ENCODE assay signal across 15 mouse cellular contexts in the genomic region with DNA sequence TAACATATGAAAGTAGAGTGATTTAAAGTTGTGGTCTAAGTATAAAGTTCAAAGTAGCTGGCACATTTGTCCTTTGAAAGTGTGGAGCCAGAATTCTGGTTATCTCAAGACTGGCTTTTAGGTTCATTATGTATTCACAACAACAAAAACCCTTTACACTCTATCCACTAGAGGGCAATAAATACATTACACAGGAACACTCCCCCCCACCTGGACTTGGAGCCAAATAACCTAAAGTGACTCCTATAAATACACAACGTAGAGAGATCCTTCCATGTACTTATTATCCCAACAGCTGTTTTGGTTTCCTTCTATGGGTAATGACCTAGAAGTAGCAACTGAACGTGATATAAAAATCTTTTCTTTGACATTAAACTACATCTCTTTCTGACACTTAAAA.
DNase-seq lines count a peak whose midpoint lies in the region; ATAC-seq and TF ChIP-seq lines count a peak whose summit lies in the region.
"Had no signal": no experiment of that assay in that cellular context is flagged by ENCODE, and none has a peak within 500 bp of the region (broad histone marks: within the 10 kb centered on the region; RNA-seq: fewer than 3 reads in every experiment).

No protein-coding gene starts in this region.

- H3K27ac ChIP-seq in left cerebral cortex, adult 2 months = no peak overlapping the region
- no peak overlapping the region for H3K27ac ChIP-seq in embryonic facial prominence, embryonic 14.5 days (replicated peaks; ENCODE audit: low read depth, low read length)
- H3K27ac ChIP-seq: hindbrain, embryonic 15.5 days; neural tube, embryonic 12.5 days had no signal

- H3K9ac ChIP-seq in embryonic facial prominence, embryonic 14.5 days (ENCODE audit: low read depth, low read length) = no peak overlapping the region
- H3K9ac ChIP-seq: heart, embryonic 12.5 days; hindbrain, embryonic 15.5 days; neural tube, embryonic 12.5 days had no signal

- intact Hi-C loops in left cerebral cortex, adult 2 months (cut with DNase I) = loop anchor here (5.0 to 10.0 kb wide), 2 partner anchors 1202 to 1239 kb away; no protein-coding TSS in a partner anchor
- intact Hi-C loops in left cerebral cortex, postnatal 10 days (cut with DNase I) = no loop called here

- H3K9me3 ChIP-seq in embryonic facial prominence, embryonic 14.5 days (ENCODE audit: control insufficient read depth, low read length) = no peaks in the 10 kb centered on the region
- H3K9me3 ChIP-seq: heart, embryonic 12.5 days; hindbrain, embryonic 15.5 days; neural tube, embryonic 12.5 days had no signal

- H3K4me1 ChIP-seq in embryonic facial prominence, embryonic 14.5 days (ENCODE audit: control insufficient read depth, insufficient read depth, low read length) = no peaks in the 10 kb centered on the region
- H3K4me1 ChIP-seq: heart, embryonic 12.5 days; hindbrain, embryonic 15.5 days; neural tube, embryonic 12.5 days had no signal

- no peak overlapping the region for H3K4me2 ChIP-seq in embryonic facial prominence, embryonic 14.5 days (ENCODE audit: low read depth, low read length)
- H3K4me2 ChIP-seq: heart, embryonic 12.5 days; hindbrain, embryonic 15.5 days; midbrain, embryonic 11.5 days; neural tube, embryonic 12.5 days had no signal

- WGBS in embryonic facial prominence, embryonic 14.5 days = 29% methylated on average over 2 of the region's 2 CpGs

- ATAC-seq in frontal cortex, adult (ENCODE audit: low TSS enrichment) = peak; percentile 76
- no peak for ATAC-seq in embryonic facial prominence, embryonic 14.5 days (ENCODE audit: low read depth)
- no peak for ATAC-seq in megakaryocyte-erythroid progenitor cell, adult 5-6 weeks (replicated peaks; ENCODE audit: low FRiP score, low TSS enrichment, poor library complexity, severe bottlenecking)
- ATAC-seq: CD4-positive, CD25-positive, alpha-beta regulatory T cell, adult 4 months had no signal

- no peak for DNase-seq in frontal cortex, postnatal 14 days (ENCODE audit: low spot score in 2 of 2)
- DNase-seq in left cerebral cortex, adult 2 months (ENCODE audit: extremely low spot score in 1 of 2, low spot score in 2 of 2) = no peak
- DNase-seq in left cerebral cortex, postnatal 10 days (ENCODE audit: extremely low spot score in 1 of 2, low spot score in 2 of 2) = no peak
- peak; percentile 4 for DNase-seq in Muller cell, postnatal 12 days (ENCODE audit: inconsistent ontology term)
- DNase-seq in embryonic facial prominence, embryonic 14.5 days (ENCODE audit: low spot score) = peak; percentile 48
- DNase-seq in thymus, postnatal 25 days = no peak
- DNase-seq: cerebellum, postnatal 14 days; kidney, postnatal 10 days had no signal

- H3K36me3 ChIP-seq in embryonic facial prominence, embryonic 14.5 days (ENCODE audit: control insufficient read depth, insufficient read depth, low read length) = no peaks in the 10 kb centered on the region
- H3K36me3 ChIP-seq: heart, embryonic 12.5 days; hindbrain, embryonic 15.5 days; neural tube, embryonic 12.5 days had no signal

- no peak overlapping the region for H3K4me3 ChIP-seq in left cerebral cortex, adult 2 months
- no peak overlapping the region for H3K4me3 ChIP-seq in embryonic facial prominence, embryonic 14.5 days (ENCODE audit: low read depth, low read length)
- H3K4me3 ChIP-seq: heart, embryonic 12.5 days; hindbrain, embryonic 15.5 days; neural tube, embryonic 12.5 days had no signal

- TF ChIP-seq CTCF in left cerebral cortex, adult 2 months (IDR thresholded peaks at IDR 0.05) = peak; percentile 44

- no peaks in the 10 kb centered on the region for H3K27me3 ChIP-seq in embryonic facial prominence, embryonic 14.5 days (replicated peaks; ENCODE audit: control insufficient read depth, insufficient read depth, low read length)
- H3K27me3 ChIP-seq: heart, embryonic 12.5 days; hindbrain, embryonic 15.5 days; neural tube, embryonic 12.5 days had no signal

Comparison
In these comparisons a context has a peak if more than half of its experiments do, and no peak if none do; other contexts are left out.
1. DNase-seq: peak in Muller cell, postnatal 12 days (single experiment) and embryonic facial prominence, embryonic 14.5 days (single experiment); none in frontal cortex, postnatal 14 days (0 of 2), left cerebral cortex, adult 2 months (0 of 2), left cerebral cortex, postnatal 10 days (0 of 2) and thymus, postnatal 25 days (single experiment).